Mouse (Mus musculus) thymus, adult 2 months (tissue): ENCODE results near the gene Nsmce3.

Source experiments
- CTCF ChIP-seq: fragments of 200-500 bp; IDR thresholded peaks from 2 replicates; pipeline ENCODE4 v1.5.1; 2012; ENCODE audit warnings: mild to moderate bottlenecking, control low read depth, low read length, moderate library complexity, borderline replicate concordance; ENCODE audit not compliant: control insufficient read depth, poor library complexity, insufficient read depth; ENCODE audit errors: extremely low read depth
- POLR2A ChIP-seq: fragments of 200-500 bp; IDR thresholded peaks from 2 replicates; pipeline ENCODE4 v1.6.1; 2012; ENCODE audit warnings: mild to moderate bottlenecking, low read length, control low read depth, moderate library complexity; ENCODE audit not compliant: control insufficient read depth, poor library complexity, insufficient read depth; ENCODE audit errors: extremely low read depth

- TF ChIP-seq POLR2A, result no peak
- TF ChIP-seq CTCF, result no peak
Measured at GRCm38 (mm10) chr7:64821081-64821480, 51.7 kb downstream of the Nsmce3 start.
